Mouse (Mus musculus) neural tube, embryonic 15.5 days (tissue): ENCODE measurements at regions not wholly inside any gene's neighbourhood (a gene's known extent, or its start where the extent isn't known, plus 50 kb on each side); places are given as distances from the start of the nearest gene placed in this dataset.

ENCODE experiments used
- ATAC-seq: fragments of 200-750 bp; cut with Nextera tagmentation; 2 replicates; pipeline ENCODE4 v1.8.0; 2017; ENCODE audit warnings: mild to moderate bottlenecking, moderate TSS enrichment, moderate library complexity; ENCODE audit not compliant: low FRiP score
- H3K27ac ChIP-seq: fragments of 300-500 bp; sonication (generic); replicated peaks from 2 replicates; pipeline ENCODE4 v1.5.1; 2015; ENCODE audit warnings: mild to moderate bottlenecking, inconsistent platforms
- H3K27me3 ChIP-seq: fragments of 300-500 bp; sonication (generic); replicated peaks from 2 replicates; pipeline ENCODE4 v1.6.1; 2015; ENCODE audit warnings: inconsistent platforms
- H3K36me3 ChIP-seq: fragments of 300-500 bp; sonication (generic); 2 replicates; pipeline ENCODE4 v1.6.1; 2015; ENCODE audit warnings: inconsistent platforms
- H3K4me1 ChIP-seq: fragments of 300-500 bp; sonication (generic); 2 replicates; pipeline ENCODE4 v1.6.1; 2015; ENCODE audit warnings: inconsistent platforms
- H3K4me2 ChIP-seq: fragments of 300-500 bp; sonication (generic); 2 replicates; pipeline ENCODE4 v1.6.1; 2015; ENCODE audit warnings: inconsistent platforms, mild to moderate bottlenecking, moderate library complexity
- H3K4me3 ChIP-seq: fragments of 300-500 bp; sonication (generic); replicated peaks from 2 replicates; pipeline ENCODE4 v1.5.1; 2015; ENCODE audit warnings: mild to moderate bottlenecking, inconsistent platforms
- H3K9ac ChIP-seq: fragments of 300-500 bp; sonication (generic); replicated peaks from 2 replicates; pipeline ENCODE4 v1.6.1; 2015; ENCODE audit warnings: mild to moderate bottlenecking, inconsistent platforms
- H3K9me3 ChIP-seq: fragments of 300-500 bp; sonication (generic); replicated peaks from 2 replicates; pipeline ENCODE4 v1.6.1; 2016; ENCODE audit warnings: inconsistent platforms
- WGBS: fragments of 180-500 bp; shearing (Covaris S2); methylation state at CpG from one replicate; pipeline ENCODE4 v1.1.7; 2015; ENCODE audit warnings: mixed read lengths; 5-methylcytosine and 5-hydroxymethylcytosine counted together

- Histone ChIP-seq H3K4me1 (0 out of 2 replicates have a peak, but pooled peaks cover 5% of the 10 kb centered on the region), H3K9ac (no peak overlapping the region), H3K27me3 (no peaks in the 10 kb centered on the region; the same call in 1 of the 2 replicates), H3K4me2 (no peak overlapping the region), H3K36me3 (no peaks in the 10 kb centered on the region), H3K27ac (no peak overlapping the region), H3K9me3 (no peaks in the 10 kb centered on the region), H3K4me3 (no peak overlapping the region)
- 74% methylated on average over 3 of the region's 3 CpGs for WGBS
- no peak for ATAC-seq
These were observed 99.2 kb upstream of the Aldh1b1 start for GRCm38 (mm10) chr4:45699601-45700000.

- WGBS: 35% methylated on average over 1 of the region's 1 CpGs
These were observed 103.6 kb upstream of the Aldh1b1 start for GRCm38 (mm10) chr4:45695239-45695638.

GRCm38 (mm10) chr4:45689991-45690916 is 108.6 kb upstream of the Aldh1b1 start:
- no peak overlapping the region for H3K4me2 ChIP-seq
- H3K27ac ChIP-seq: 0 out of 2 replicates have a peak overlapping the region, but pooled peaks have one; percentile 1
- no peaks in the 10 kb centered on the region for H3K27me3 ChIP-seq
- no peaks in the 10 kb centered on the region for H3K36me3 ChIP-seq
- no peak overlapping the region for H3K9ac ChIP-seq
- WGBS: 56% methylated on average over 12 of the region's 12 CpGs
- H3K4me1 ChIP-seq: peaks cover 25% of the 10 kb centered on the region
- 0 out of 2 replicates have a peak, but pooled peaks have one; percentile 45 for ATAC-seq
- H3K9me3 ChIP-seq: no peaks in the 10 kb centered on the region
- H3K4me3 ChIP-seq: no peak overlapping the region

More at GRCm38 (mm10) chr4:45695239-45695638, 103.6 kb upstream of the Aldh1b1 start:
- H3K9me3 ChIP-seq: no peaks in the 10 kb centered on the region
- H3K36me3 ChIP-seq: no peaks in the 10 kb centered on the region
- H3K4me1 ChIP-seq: peaks cover 3% of the 10 kb centered on the region
- no peak for ATAC-seq
- no peak overlapping the region for H3K4me3 ChIP-seq
- no peak overlapping the region for H3K9ac ChIP-seq
- no peak overlapping the region for H3K27ac ChIP-seq
- no peak overlapping the region for H3K4me2 ChIP-seq
- no peaks in the 10 kb centered on the region; the same call in 1 of the 2 replicates for H3K27me3 ChIP-seq

- 28% methylated on average over 5 of the region's 5 CpGs for WGBS
- Histone ChIP-seq H3K9me3 (no peaks in the 10 kb centered on the region), H3K4me2 (no peak overlapping the region), H3K9ac (no peak overlapping the region), H3K27me3 (no peaks in the 10 kb centered on the region), H3K27ac (0 out of 2 replicates have a peak overlapping the region, but pooled peaks have one; percentile 1), H3K4me1 (peaks cover 25% of the 10 kb centered on the region), H3K4me3 (no peak overlapping the region), H3K36me3 (no peaks in the 10 kb centered on the region)
- ATAC-seq: no peak
These were observed 109.2 kb upstream of the Aldh1b1 start for GRCm38 (mm10) chr4:45689572-45689971.

GRCm38 (mm10) chr4:45688233-45688632 is 110.6 kb upstream of the Aldh1b1 start:
- Histone ChIP-seq H3K27me3 (no peaks in the 10 kb centered on the region), H3K4me3 (no peak overlapping the region), H3K4me2 (no peak overlapping the region), H3K36me3 (no peaks in the 10 kb centered on the region), H3K4me1 (peaks cover 25% of the 10 kb centered on the region), H3K9ac (no peak overlapping the region), H3K27ac (no peak overlapping the region), H3K9me3 (no peaks in the 10 kb centered on the region)
- WGBS: 42% methylated on average over 7 of the region's 7 CpGs
- ATAC-seq: no peak

- no peak overlapping the region for H3K9ac ChIP-seq
- no peak overlapping the region for H3K27ac ChIP-seq
- no peaks in the 10 kb centered on the region for H3K36me3 ChIP-seq
- H3K4me3 ChIP-seq: no peak overlapping the region
- ATAC-seq: no peak
- no peaks in the 10 kb centered on the region for H3K27me3 ChIP-seq
- no peak overlapping the region for H3K4me2 ChIP-seq
- peaks cover 20% of the 10 kb centered on the region for H3K4me1 ChIP-seq
- no peaks in the 10 kb centered on the region for H3K9me3 ChIP-seq
- 84% methylated on average over 3 of the region's 3 CpGs for WGBS
These were observed 113.8 kb upstream of the Aldh1b1 start for GRCm38 (mm10) chr4:45685031-45685430.

- no peak overlapping the region for H3K9ac ChIP-seq
- no peaks in the 10 kb centered on the region for H3K9me3 ChIP-seq
- H3K4me2 ChIP-seq: no peak overlapping the region
- no peak overlapping the region for H3K27ac ChIP-seq
- H3K27me3 ChIP-seq: no peaks in the 10 kb centered on the region
- 66% methylated on average over 3 of the region's 3 CpGs for WGBS
- no peaks in the 10 kb centered on the region for H3K36me3 ChIP-seq
- peaks cover 8% of the 10 kb centered on the region for H3K4me1 ChIP-seq
- H3K4me3 ChIP-seq: no peak overlapping the region
- no peak for ATAC-seq
These were observed 115.6 kb upstream of the Aldh1b1 start for GRCm38 (mm10) chr4:45683205-45683604.

- ATAC-seq: no peak
- no peaks in the 10 kb centered on the region for H3K36me3 ChIP-seq
- H3K27ac ChIP-seq: no peak overlapping the region
- H3K9me3 ChIP-seq: no peaks in the 10 kb centered on the region
- 88% methylated on average over 8 of the region's 8 CpGs for WGBS
- H3K4me1 ChIP-seq: peaks cover 4% of the 10 kb centered on the region
- H3K4me2 ChIP-seq: no peak overlapping the region
- H3K9ac ChIP-seq: no peak overlapping the region
- no peak overlapping the region for H3K4me3 ChIP-seq
- no peaks in the 10 kb centered on the region for H3K27me3 ChIP-seq
These were observed 116.1 kb upstream of the Aldh1b1 start for GRCm38 (mm10) chr4:45682746-45683145.

GRCm38 (mm10) chr4:45676137-45676536 is 122.7 kb upstream of the Aldh1b1 start:
- H3K27me3 ChIP-seq: no peaks in the 10 kb centered on the region
- no peak overlapping the region for H3K4me3 ChIP-seq
- H3K27ac ChIP-seq: no peak overlapping the region
- H3K36me3 ChIP-seq: no peaks in the 10 kb centered on the region
- no peak overlapping the region for H3K4me2 ChIP-seq
- H3K9ac ChIP-seq: no peak overlapping the region
- whole genome bisulfite sequencing: 77% methylated on average over 6 of the region's 6 CpGs
- H3K4me1 ChIP-seq: peaks cover 21% of the 10 kb centered on the region
- H3K9me3 ChIP-seq: no peaks in the 10 kb centered on the region
- ATAC-seq: no peak

GRCm38 (mm10) chr4:45674291-45674690 is 124.5 kb upstream of the Aldh1b1 start:
- Histone ChIP-seq H3K9ac (no peak overlapping the region), H3K36me3 (no peaks in the 10 kb centered on the region), H3K4me2 (no peak overlapping the region), H3K27ac (no peak overlapping the region), H3K4me3 (no peak overlapping the region), H3K9me3 (no peaks in the 10 kb centered on the region), H3K27me3 (no peaks in the 10 kb centered on the region), H3K4me1 (peaks cover 21% of the 10 kb centered on the region)
- ATAC-seq: no peak
- WGBS: 89% methylated on average over 10 of the region's 10 CpGs

- no peak overlapping the region for H3K9ac ChIP-seq
- peak; percentile 31; the same call in 1 of the 2 replicates for ATAC-seq
- H3K36me3 ChIP-seq: no peaks in the 10 kb centered on the region
- H3K27ac ChIP-seq: no peak overlapping the region
- H3K4me2 ChIP-seq: no peak overlapping the region
- no peak overlapping the region for H3K4me3 ChIP-seq
- 52% methylated on average over 16 of the region's 16 CpGs for WGBS
- peaks cover 21% of the 10 kb centered on the region for H3K4me1 ChIP-seq
- H3K27me3 ChIP-seq: no peaks in the 10 kb centered on the region
- H3K9me3 ChIP-seq: no peaks in the 10 kb centered on the region
These were observed 125.6 kb upstream of the Aldh1b1 start for GRCm38 (mm10) chr4:45673081-45673819.
